Mouse (Mus musculus) layer of hippocampus, postnatal 36 days (tissue): ENCODE measurements around the gene Cts6. TPM values are rescaled to one million over a fixed set of nuclear protein-coding genes. Genes with fewer than 3 reads are reported as not detected.
A peak's percentile ranks its signal among the peaks of the same experiment; 100 is the strongest.
"Not testable (repeated sequence)": the region's sequence is repeated elsewhere in the genome, so short reads cannot be mapped to it uniquely, and the experiment has no call there.

ENCODE experiments used
- DNase-seq, 2 experiments: peaks; one replicate each; pipeline ENCODE4 v3.0.0; 2022
- total RNA-seq, 2 experiments: library from RNA; stranded (reverse); gene quantifications; 2 replicates each; pipeline ENCODE4 v1.2.3; 2021

Gene Cts6
- total RNA-seq: not detected

GRCm38 (mm10) chr13:61203310-61203709, at the start of gene Cts6:
Gene Cts6 (minus strand): TSS chr13:61203410.
- DNase-seq: no peak

DNA sequence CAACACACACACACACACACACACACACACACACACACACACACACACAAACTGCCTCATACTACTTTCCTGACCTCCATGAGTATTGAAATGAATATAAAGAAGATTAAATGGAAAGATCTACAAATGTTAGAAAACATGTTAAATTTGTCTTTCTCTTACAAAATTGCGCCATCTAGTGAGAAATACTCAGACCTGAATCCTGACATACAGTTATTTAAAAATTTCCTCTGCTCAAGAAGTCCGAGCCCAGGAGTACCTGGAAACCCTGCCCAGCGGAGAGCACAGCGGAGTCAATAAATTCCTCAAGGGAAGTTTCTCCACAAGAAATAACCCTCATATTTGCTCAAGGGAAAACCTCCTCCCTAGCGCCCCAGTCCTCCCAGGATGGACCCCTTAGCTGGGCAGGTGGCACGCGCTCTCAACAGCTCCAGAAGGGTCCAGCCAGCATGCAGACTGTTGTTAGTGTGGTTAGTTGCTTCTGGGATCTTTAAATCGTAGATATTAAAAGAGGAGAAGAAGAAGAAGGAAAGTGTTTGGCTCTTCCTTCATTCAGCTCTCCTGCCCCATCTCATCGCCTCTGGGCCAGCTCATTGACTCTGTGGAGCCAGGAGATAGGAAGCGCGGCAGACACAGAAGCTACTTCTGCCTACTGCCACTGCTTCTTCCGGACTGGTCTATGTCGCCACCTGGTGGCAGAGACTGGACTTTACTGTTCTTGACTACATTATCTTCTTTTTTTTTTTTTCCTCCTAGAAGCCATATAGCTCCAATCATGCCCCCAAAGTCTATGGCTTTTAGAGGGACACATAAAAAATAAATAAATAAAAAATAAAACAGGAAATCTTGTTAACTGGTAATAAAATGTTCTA, 38.1 kb upstream of the Cts6 start:
- DNase-seq: peak; percentile 4 to 15

GRCm38 (mm10) chr13:61185151-61185933, 17.9 kb downstream of the Cts6 start:
- not testable (repeated sequence) for DNase-seq

DNA sequence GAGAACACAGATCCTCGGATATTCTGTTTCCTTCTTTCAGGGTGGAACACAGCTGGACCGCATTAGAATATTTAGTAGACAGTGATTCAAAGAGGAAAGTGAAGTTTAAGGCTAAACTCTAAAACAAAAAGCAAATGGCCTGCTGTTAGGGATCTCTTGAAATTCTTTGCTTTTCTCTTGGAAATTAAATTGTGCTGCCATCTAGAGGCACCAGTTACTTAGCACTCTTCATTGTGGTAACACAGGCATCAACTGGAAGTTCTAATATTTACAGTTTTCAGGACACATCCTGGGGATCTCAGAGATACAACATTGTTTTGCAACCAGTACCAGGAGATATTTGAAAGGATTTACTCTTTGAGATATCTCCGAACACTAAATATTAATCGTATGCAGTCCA, 38.6 kb downstream of the Cts6 start:
- DNase-seq: no peak

- DNase-seq: no peak
These were observed 39.1 kb downstream of the Cts6 start, which contains the start of gene Ctsr for GRCm38 (mm10) chr13:61164156-61164555. Gene Ctsr (minus strand): TSS chr13:61164256.

Other genes with a start within 250 kb of the Cts6 start
- gene Ctsj, start 197.5 kb downstream of the Cts6 start, total RNA-seq: not detected
- gene Ctsq, start 162.8 kb downstream of the Cts6 start, total RNA-seq: not detected
- not detected for gene Ctsr, start 39.2 kb downstream of the Cts6 start, total RNA-seq
- not detected for gene Cts8, start 51.9 kb upstream of the Cts6 start, total RNA-seq
- not detected for gene Gm49398, start 85.4 kb upstream of the Cts6 start, total RNA-seq
- not detected for gene Cts7, start 154.8 kb upstream of the Cts6 start, total RNA-seq